Mouse (Mus musculus) MEL (cell line): ENCODE measurements around the gene Mis18a. TPM values are rescaled to one million over a fixed set of nuclear protein-coding genes. Genes with fewer than 3 reads are reported as not detected.

Experiments used
- DNase-seq: peaks from one replicate; pipeline ENCODE4 v3.0.0; 2011; ENCODE audit warnings: low read depth, low spot score
- H3K27ac ChIP-seq: 2 replicates; pipeline ENCODE4 v1.5.1; 2012; ENCODE audit warnings: low read depth, mild to moderate bottlenecking, control low read depth, low read length, moderate library complexity; ENCODE audit not compliant: control insufficient read depth
- H3K27me3 ChIP-seq, 2 experiments: fragments of 150-350 bp in 1 of 2; sonication (generic) in 1 of 2; 2 replicates each; pipeline ENCODE4 v1.6.1; 2012; ENCODE audit warnings: low read length in 2 of 2, mild to moderate bottlenecking in 2 of 2, improper control_type of control experiment in 1 of 2, moderate library complexity in 1 of 2; ENCODE audit not compliant: insufficient read depth in 2 of 2, control insufficient read depth in 1 of 2
- H3K36me3 ChIP-seq, 2 experiments: 2 replicates each; pipeline ENCODE4 v1.6.1; 2012 to 2014; ENCODE audit warnings: low read length in 2 of 2, improper control_type of control experiment in 1 of 2, inconsistent platforms in 1 of 2, mild to moderate bottlenecking in 1 of 2; ENCODE audit not compliant: insufficient read depth in 2 of 2, control insufficient read depth in 1 of 2
- H3K4me1 ChIP-seq, 2 experiments: fragments of 150-350 bp in 1 of 2; sonication (generic) in 1 of 2; 2 replicates each; pipeline ENCODE4 v1.6.1; 2012; ENCODE audit warnings: low read length in 2 of 2, improper control_type of control experiment in 1 of 2, mild to moderate bottlenecking in 1 of 2; ENCODE audit not compliant: insufficient read depth in 2 of 2, control insufficient read depth in 1 of 2
- H3K4me3 ChIP-seq, 2 experiments: fragments of 150-350 bp in 1 of 2; sonication (generic) in 1 of 2; 2 replicates each; pipeline ENCODE4 v1.5.1; 2012; ENCODE audit warnings: low read depth in 2 of 2, low read length in 2 of 2, mild to moderate bottlenecking in 2 of 2, moderate library complexity in 2 of 2, control low read depth in 1 of 2, improper control_type of control experiment in 1 of 2; ENCODE audit not compliant: control insufficient read depth in 1 of 2, insufficient read depth in 1 of 2
- H3K79me2 ChIP-seq: 2 replicates; pipeline ENCODE4 v1.6.1; 2012; ENCODE audit warnings: mild to moderate bottlenecking, low read length, moderate library complexity; ENCODE audit not compliant: control insufficient read depth, poor library complexity, insufficient read depth
- H3K9ac ChIP-seq: 2 replicates; pipeline ENCODE4 v1.6.1; 2012; ENCODE audit warnings: low read depth, mild to moderate bottlenecking, control low read depth, low read length, moderate library complexity; ENCODE audit not compliant: control insufficient read depth, poor library complexity, severe bottlenecking
- H3K9me3 ChIP-seq: fragments of 150-350 bp; sonication (generic); replicated peaks from 2 replicates; pipeline ENCODE4 v1.6.1; 2012; ENCODE audit warnings: mild to moderate bottlenecking, low read length, improper control_type of control experiment, moderate library complexity; ENCODE audit not compliant: insufficient read depth
- BHLHE40 ChIP-seq: IDR thresholded peaks from 2 replicates; pipeline ENCODE4 v1.6.1; 2012; ENCODE audit warnings: low read depth, mild to moderate bottlenecking, inconsistent platforms, low read length, improper control_type of control experiment, borderline replicate concordance
- CHD1 ChIP-seq: IDR thresholded peaks from 2 replicates; pipeline ENCODE4 v1.6.1; 2012; ENCODE audit warnings: low read depth, mild to moderate bottlenecking, inconsistent platforms, low read length, improper control_type of control experiment
- CHD2 ChIP-seq: IDR thresholded peaks from 2 replicates; pipeline ENCODE4 v1.6.1; 2011; ENCODE audit warnings: low read length, improper control_type of control experiment
- CTCF ChIP-seq, 3 experiments: IDR thresholded peaks in 2 of 3; conservative IDR thresholded peaks in 1 of 3; 2 replicates each; pipeline ENCODE4 v1.5.1; 2011 to 2012; ENCODE audit warnings: low read length in 3 of 3, low read depth in 2 of 3, mild to moderate bottlenecking in 2 of 3, improper control_type of control experiment in 1 of 3, inconsistent platforms in 1 of 3, mixed read lengths in 1 of 3, moderate library complexity in 1 of 3; ENCODE audit not compliant: control insufficient read depth in 1 of 3, insufficient read depth in 1 of 3, poor library complexity in 1 of 3, severe bottlenecking in 1 of 3
- E2F4 ChIP-seq: IDR thresholded peaks from 2 replicates; pipeline ENCODE4 v1.6.1; 2011; ENCODE audit warnings: low read depth, low read length, improper control_type of control experiment, borderline replicate concordance
- EP300 ChIP-seq, 2 experiments: IDR thresholded peaks; 2 replicates each; pipeline ENCODE4 v1.6.1; 2011; ENCODE audit warnings: improper control_type of control experiment in 2 of 2, low read length in 2 of 2, low read depth in 1 of 2, mild to moderate bottlenecking in 1 of 2
- GABPA ChIP-seq: IDR thresholded peaks from 2 replicates; pipeline ENCODE4 v1.6.1; 2012; ENCODE audit warnings: low read depth, mild to moderate bottlenecking, inconsistent platforms, low read length, improper control_type of control experiment, moderate library complexity
- HCFC1 ChIP-seq: IDR thresholded peaks from 2 replicates; pipeline ENCODE4 v1.6.1; 2012; ENCODE audit warnings: low read depth, mild to moderate bottlenecking, inconsistent platforms, low read length, improper control_type of control experiment, moderate library complexity
- JUND ChIP-seq: IDR thresholded peaks from 2 replicates; pipeline ENCODE4 v1.6.1; 2011; ENCODE audit warnings: low read depth, mild to moderate bottlenecking, improper control_type of control experiment, low read length
- KAT2A ChIP-seq: conservative IDR thresholded peaks from 2 replicates; pipeline ENCODE4 v1.6.1; 2012; ENCODE audit warnings: low read depth, low read length, improper control_type of control experiment, inconsistent platforms
- MAFK ChIP-seq: IDR thresholded peaks from 2 replicates; pipeline ENCODE4 v1.6.1; 2011; ENCODE audit warnings: low read depth, mild to moderate bottlenecking, low read length, improper control_type of control experiment, borderline replicate concordance
- MAZ ChIP-seq: IDR thresholded peaks from 2 replicates; pipeline ENCODE4 v1.6.1; 2012; ENCODE audit warnings: low read depth, mild to moderate bottlenecking, inconsistent platforms, low read length, improper control_type of control experiment
- MEF2A ChIP-seq: IDR thresholded peaks from 2 replicates; pipeline ENCODE4 v1.6.1; 2014; ENCODE audit warnings: low read depth, mild to moderate bottlenecking, inconsistent platforms, low read length, improper control_type of control experiment; ENCODE audit not compliant: poor library complexity, insufficient replicate concordance, severe bottlenecking; ENCODE audit errors: extremely low read depth
- MXI1 ChIP-seq: IDR thresholded peaks from 2 replicates; pipeline ENCODE4 v1.6.1; 2011; ENCODE audit warnings: mild to moderate bottlenecking, low read depth, low read length, improper control_type of control experiment
- MYB ChIP-seq: IDR thresholded peaks from 2 replicates; pipeline ENCODE4 v1.6.1; 2011; ENCODE audit warnings: mild to moderate bottlenecking, low read depth, low read length, improper control_type of control experiment
- MYC ChIP-seq: IDR thresholded peaks from 2 replicates; pipeline ENCODE4 v1.6.1; 2011; ENCODE audit warnings: low read depth, mild to moderate bottlenecking, low read length, improper control_type of control experiment, moderate library complexity
- POLR2A ChIP-seq, 2 experiments: IDR thresholded peaks; 2 replicates each; pipeline ENCODE4 v1.6.1; 2011 to 2012; ENCODE audit warnings: low read length in 2 of 2, mild to moderate bottlenecking in 2 of 2, control low read depth in 1 of 2, improper control_type of control experiment in 1 of 2, low read depth in 1 of 2, moderate library complexity in 1 of 2; ENCODE audit not compliant: control insufficient read depth in 1 of 2, insufficient read depth in 1 of 2, poor library complexity in 1 of 2
- POLR2AphosphoS2 ChIP-seq: IDR thresholded peaks from 2 replicates; pipeline ENCODE4 v1.6.1; 2011; ENCODE audit warnings: low read length, improper control_type of control experiment
- POLR2AphosphoS5 ChIP-seq: IDR thresholded peaks from 2 replicates; pipeline ENCODE4 v1.6.1; 2012; ENCODE audit warnings: low read depth, borderline replicate concordance, mild to moderate bottlenecking, inconsistent platforms, low read length, moderate library complexity, mixed read lengths
- RAD21 ChIP-seq: IDR thresholded peaks from 2 replicates; pipeline ENCODE4 v1.6.1; 2011; ENCODE audit warnings: mild to moderate bottlenecking, low read depth, low read length, improper control_type of control experiment
- RCOR1 ChIP-seq: IDR thresholded peaks from 2 replicates; pipeline ENCODE4 v1.6.1; 2012; ENCODE audit warnings: low read depth, mild to moderate bottlenecking, inconsistent platforms, low read length, improper control_type of control experiment
- SIN3A ChIP-seq: IDR thresholded peaks from 2 replicates; pipeline ENCODE4 v1.6.1; 2012; ENCODE audit warnings: low read length, improper control_type of control experiment, inconsistent platforms
- SMC3 ChIP-seq: IDR thresholded peaks from 2 replicates; pipeline ENCODE4 v1.6.1; 2011; ENCODE audit warnings: low read depth, low read length, improper control_type of control experiment
- TBP ChIP-seq: IDR thresholded peaks from 2 replicates; pipeline ENCODE4 v1.8.0; 2011; ENCODE audit warnings: low read depth, low read length, improper control_type of control experiment
- TCF12 ChIP-seq: IDR thresholded peaks from 2 replicates; pipeline ENCODE4 v1.6.1; 2014; ENCODE audit warnings: low read depth, mild to moderate bottlenecking, inconsistent platforms, low read length, improper control_type of control experiment, moderate library complexity
- UBTF ChIP-seq: IDR thresholded peaks from 2 replicates; pipeline ENCODE4 v1.6.1; 2012; ENCODE audit warnings: low read depth, mild to moderate bottlenecking, inconsistent platforms, low read length, improper control_type of control experiment, moderate library complexity, borderline replicate concordance; ENCODE audit not compliant: insufficient read depth
- USF1 ChIP-seq: IDR thresholded peaks from 2 replicates; pipeline ENCODE4 v1.6.1; 2014; ENCODE audit warnings: low read depth, mild to moderate bottlenecking, inconsistent platforms, low read length, improper control_type of control experiment, moderate library complexity
- ZC3H11A ChIP-seq: IDR thresholded peaks from 2 replicates; pipeline ENCODE4 v1.6.1; 2012; ENCODE audit warnings: low read depth, mild to moderate bottlenecking, inconsistent platforms, low read length, improper control_type of control experiment
- ZMIZ1 ChIP-seq: IDR thresholded peaks from 2 replicates; pipeline ENCODE4 v1.6.1; 2012; ENCODE audit warnings: low read depth, mild to moderate bottlenecking, inconsistent platforms, low read length, improper control_type of control experiment, moderate library complexity
- ZNF384 ChIP-seq: IDR thresholded peaks from 2 replicates; pipeline ENCODE4 v1.6.1; 2012; ENCODE audit warnings: low read depth, mild to moderate bottlenecking, inconsistent platforms, low read length, improper control_type of control experiment
- polyA plus RNA-seq, 2 experiments: library from polyadenylated mRNA; stranded (reverse) in 1 of 2; unstranded in 1 of 2; fragments of >175 nt in 1 of 2; fragments of >200 nt in 1 of 2; gene quantifications; 2 replicates each; pipeline versions ENCODE4 v1.2.1 to v1.2.4; 2012; ENCODE audit warnings: low replicate concordance in 2 of 2, low read depth in 1 of 2; ENCODE audit not compliant: insufficient read length in 2 of 2, insufficient read depth in 1 of 2, missing spikeins in 1 of 2
- total RNA-seq: library from RNA; depleted of rRNA; stranded (reverse); fragments of 300-350 nt; gene quantifications from 2 replicates; pipeline ENCODE4 v1.2.3, GENCODE M21; 2012

The Mis18a gene
- total and polyA plus RNA-seq, 3 experiments = 43.8 to 48.3 TPM; not detected in 1

DNA sequence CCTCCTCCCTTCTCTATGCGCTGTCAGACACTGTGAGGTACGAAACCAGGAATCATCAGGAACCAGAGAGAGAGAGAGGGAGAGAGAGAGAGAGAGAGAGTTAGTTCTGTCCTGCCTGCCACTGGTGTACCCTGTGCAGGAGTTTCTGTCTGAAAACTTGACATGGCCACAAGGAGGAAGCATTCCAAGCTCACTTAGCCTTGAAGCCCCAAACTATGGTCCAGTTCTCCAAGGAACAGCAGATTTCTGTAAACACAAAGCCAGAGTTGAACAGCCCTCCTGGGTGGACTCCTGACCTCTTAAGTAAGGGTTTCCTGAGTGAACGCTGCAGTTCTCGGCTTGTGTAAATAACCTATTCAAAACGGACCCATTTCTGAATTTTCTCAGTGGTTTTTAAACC is 40.2 kb downstream of the Mis18a start:
- Histone ChIP-seq H3K27me3 (no peaks in the 10 kb centered on the region; a peak in 1 of 4 replicates), H3K9me3 (no peaks in the 10 kb centered on the region), H3K4me3 (no peak overlapping the region), H3K36me3 (no peaks in the 10 kb centered on the region), H3K27ac (no peak overlapping the region), H3K9ac (no peak overlapping the region), H3K79me2 (no peaks in the 10 kb centered on the region), H3K4me1 (no peaks in the 10 kb centered on the region)
- DNase-seq = no peak
- TF ChIP-seq TCF12 (no peak), MYC (no peak), POLR2A (IDR thresholded peaks at IDR 0.05; ENCODE audit: control insufficient read depth in 1 of 2, insufficient read depth in 1 of 2, low read depth in 1 of 2, low read length in 2 of 2, poor library complexity in 1 of 2) (no peak), MXI1 (no peak), CHD1 (no peak), RAD21 (no peak), KAT2A (no peak), ZNF384 (no peak), MAZ (no peak), JUND (no peak), ZC3H11A (no peak), MEF2A (no peak), POLR2AphosphoS2 (no peak), E2F4 (no peak), UBTF (no peak), USF1 (no peak), CHD2 (no peak), TBP (no peak), BHLHE40 (no peak)

DNA sequence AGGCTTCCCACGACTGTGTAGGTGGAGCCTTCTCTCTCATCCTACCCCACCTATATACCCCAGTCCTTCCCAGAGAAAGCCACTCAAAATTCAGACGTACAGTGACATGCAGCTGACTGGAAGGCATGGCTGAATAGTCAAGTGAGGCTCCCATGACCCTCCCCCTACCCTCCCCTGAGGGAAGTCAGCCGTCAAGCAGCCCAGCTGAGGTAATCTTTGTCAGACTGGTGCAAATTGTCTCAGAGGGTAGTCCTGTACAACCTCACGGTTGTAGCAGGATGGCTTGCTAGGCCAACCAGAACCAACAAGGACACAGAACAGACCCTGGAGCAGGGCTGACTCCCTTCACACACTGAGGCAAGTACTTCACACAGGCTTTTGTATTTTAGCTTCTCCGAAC is 43.1 kb downstream of the Mis18a start:
- Histone ChIP-seq H3K4me3 (no peak overlapping the region), H3K4me1 (no peaks in the 10 kb centered on the region), H3K27ac (no peak overlapping the region), H3K9ac (no peak overlapping the region), H3K27me3 (no peaks in the 10 kb centered on the region; a peak in 1 of 4 replicates), H3K9me3 (no peaks in the 10 kb centered on the region), H3K79me2 (no peaks in the 10 kb centered on the region), H3K36me3 (no peaks in the 10 kb centered on the region)
- no peak for DNase-seq
- no peak for TF ChIP-seq MAZ
- TF ChIP-seq CTCF (IDR thresholded peaks at IDR 0.05 in 2 of 3, conservative IDR thresholded peaks at IDR 0.05 in 1 of 3; ENCODE audit: control insufficient read depth in 1 of 3, insufficient read depth in 1 of 3, low read depth in 2 of 3, low read length in 3 of 3, poor library complexity in 1 of 3, severe bottlenecking in 1 of 3) = no peak
- no peak for TF ChIP-seq EP300 (IDR thresholded peaks at IDR 0.05; ENCODE audit: low read depth in 1 of 2, low read length in 2 of 2)
- no peak for TF ChIP-seq GABPA
- TF ChIP-seq UBTF = no peak
- TF ChIP-seq SMC3 = no peak
- no peak for TF ChIP-seq BHLHE40
- no peak for TF ChIP-seq HCFC1
- no peak for TF ChIP-seq ZMIZ1
- no peak for TF ChIP-seq MXI1
- TF ChIP-seq ZC3H11A = no peak
- TF ChIP-seq TBP = no peak
- TF ChIP-seq RCOR1 = no peak
- TF ChIP-seq USF1 = no peak
- TF ChIP-seq MYB = no peak
- TF ChIP-seq SIN3A = no peak
- TF ChIP-seq MAFK = no peak
- no peak for TF ChIP-seq POLR2AphosphoS5
- no peak for TF ChIP-seq RAD21
